Mouse (Mus musculus): ENCODE results near the gene Hdhd5. TPM values are rescaled to one million over a fixed set of nuclear protein-coding genes. Genes with fewer than 3 reads are reported as not detected.

The Hdhd5 gene
- polyA plus RNA-seq, 1 experiment from 2014 or later, result 13.5 TPM

- H3K4me1 ChIP-seq (replicated peaks; ENCODE audit: control insufficient read depth, insufficient read depth, low read length), result no peaks in the 10 kb centered on the region
- DNase-seq (ENCODE audit: low spot score), result no peak
- no peak for ATAC-seq (replicated peaks; ENCODE audit: low FRiP score, low TSS enrichment, low read depth)
- no peaks in the 10 kb centered on the region for H3K36me3 ChIP-seq (ENCODE audit: control insufficient read depth, insufficient read depth, low read length)
- 27% methylated on average over 5 of the region's 5 CpGs for WGBS
- no peak overlapping the region for H3K27ac ChIP-seq (ENCODE audit: low read depth)
- H3K9me3 ChIP-seq (ENCODE audit: control insufficient read depth, low read length), result no peaks in the 10 kb centered on the region
- no peak overlapping the region for H3K4me3 ChIP-seq (ENCODE audit: low read depth, low read length)
- H3K4me2 ChIP-seq (ENCODE audit: low read length), result no peak overlapping the region
- no peaks in the 10 kb centered on the region for H3K27me3 ChIP-seq (replicated peaks; ENCODE audit: control insufficient read depth, insufficient read depth, low read length)
- no peak overlapping the region for H3K9ac ChIP-seq (ENCODE audit: low read length)
Observed at GRCm38 (mm10) chr6:120471991-120472441, 59.1 kb downstream of the Hdhd5 start.

GRCm38 (mm10) chr6:120470666-120471065 lies 60.5 kb downstream of the Hdhd5 start:
- no peak overlapping the region for H3K9ac ChIP-seq (ENCODE audit: low read length)
- no peak for DNase-seq (ENCODE audit: low spot score)
- H3K27me3 ChIP-seq (replicated peaks; ENCODE audit: control insufficient read depth, insufficient read depth, low read length), result no peaks in the 10 kb centered on the region
- no peak overlapping the region for H3K4me3 ChIP-seq (ENCODE audit: low read depth, low read length)
- WGBS, result 76% methylated on average over 1 of the region's 1 CpGs
- no peak overlapping the region for H3K4me2 ChIP-seq (ENCODE audit: low read length)
- H3K4me1 ChIP-seq (replicated peaks; ENCODE audit: control insufficient read depth, insufficient read depth, low read length), result no peaks in the 10 kb centered on the region
- ATAC-seq (replicated peaks; ENCODE audit: low FRiP score, low TSS enrichment, low read depth), result no peak
- no peaks in the 10 kb centered on the region for H3K9me3 ChIP-seq (ENCODE audit: control insufficient read depth, low read length)
- H3K36me3 ChIP-seq (ENCODE audit: control insufficient read depth, insufficient read depth, low read length), result no peaks in the 10 kb centered on the region
- H3K27ac ChIP-seq (ENCODE audit: low read depth), result no peak overlapping the region

DNA sequence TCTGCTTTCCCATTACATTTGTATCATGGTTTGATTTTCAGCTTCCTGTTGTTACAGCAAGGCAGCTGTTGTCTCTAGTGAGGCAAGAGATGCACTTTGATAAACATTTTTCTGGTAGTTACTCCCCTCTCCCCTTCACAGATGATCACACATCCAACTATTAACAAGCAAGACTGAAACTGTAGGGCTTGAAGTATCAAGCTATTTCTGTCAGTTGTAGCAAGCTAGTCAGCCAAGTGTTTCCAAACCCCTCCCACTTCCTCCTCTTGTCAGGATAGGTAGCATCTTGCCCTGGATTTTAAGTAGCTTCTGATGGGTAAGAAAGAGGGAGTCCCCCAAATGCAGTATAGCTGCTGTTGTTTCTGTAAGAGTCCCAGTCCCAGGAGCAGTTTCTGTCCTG lies 61.3 kb downstream of the Hdhd5 start:
- Histone ChIP-seq H3K4me1 (replicated peaks; ENCODE audit: control insufficient read depth, insufficient read depth, low read length) (0 out of 2 replicates have a peak, but pooled peaks cover under 1% of the 10 kb centered on the region), H3K9me3 (ENCODE audit: control insufficient read depth, low read length) (no peaks in the 10 kb centered on the region), H3K27ac (ENCODE audit: low read depth) (no peak overlapping the region), H3K9ac (ENCODE audit: low read length) (no peak overlapping the region), H3K4me3 (ENCODE audit: low read depth, low read length) (no peak overlapping the region), H3K36me3 (ENCODE audit: control insufficient read depth, insufficient read depth, low read length) (no peaks in the 10 kb centered on the region), H3K4me2 (ENCODE audit: low read length) (no peak overlapping the region), H3K27me3 (replicated peaks; ENCODE audit: control insufficient read depth, insufficient read depth, low read length) (peaks cover 5% of the 10 kb centered on the region)
- no peak for ATAC-seq (replicated peaks; ENCODE audit: low FRiP score, low TSS enrichment, low read depth)
- DNase-seq (ENCODE audit: low spot score), result no peak

- H3K9ac ChIP-seq (ENCODE audit: low read length), result no peak overlapping the region
- peaks cover 5% of the 10 kb centered on the region for H3K4me1 ChIP-seq (replicated peaks; ENCODE audit: control insufficient read depth, insufficient read depth, low read length)
- H3K27ac ChIP-seq (ENCODE audit: low read depth), result no peak overlapping the region
- no peak for ATAC-seq (replicated peaks; ENCODE audit: low FRiP score, low TSS enrichment, low read depth)
- WGBS, result 69% methylated on average over 3 of the region's 3 CpGs
- no peak overlapping the region for H3K4me3 ChIP-seq (ENCODE audit: low read depth, low read length)
- no peak overlapping the region for H3K4me2 ChIP-seq (ENCODE audit: low read length)
- peaks cover 10% of the 10 kb centered on the region for H3K27me3 ChIP-seq (replicated peaks; ENCODE audit: control insufficient read depth, insufficient read depth, low read length)
- no peaks in the 10 kb centered on the region for H3K9me3 ChIP-seq (ENCODE audit: control insufficient read depth, low read length)
- no peak for DNase-seq (ENCODE audit: low spot score)
- H3K36me3 ChIP-seq (ENCODE audit: control insufficient read depth, insufficient read depth, low read length), result no peaks in the 10 kb centered on the region
Observed at GRCm38 (mm10) chr6:120469268-120469667, 61.9 kb downstream of the Hdhd5 start.

DNA sequence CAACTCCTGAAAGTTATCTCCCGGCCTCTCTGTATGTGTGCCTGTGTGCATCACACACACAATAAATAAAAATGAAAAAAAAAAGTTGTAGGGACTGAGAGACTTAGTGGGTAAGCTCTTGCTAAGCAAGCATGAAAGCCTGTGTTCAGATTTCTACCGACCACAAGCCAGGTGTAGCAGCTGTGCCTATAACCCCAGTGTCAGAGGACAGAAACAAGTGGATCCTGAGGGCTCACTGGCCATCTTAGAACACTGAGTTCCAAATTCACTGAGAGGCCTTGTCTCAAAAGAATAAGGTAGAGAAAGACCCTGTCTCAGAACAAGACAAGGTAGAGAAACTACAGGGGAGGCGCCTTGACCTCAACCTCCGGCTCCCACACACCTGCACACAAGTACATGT lies 62.9 kb downstream of the Hdhd5 start:
- no peaks in the 10 kb centered on the region for H3K36me3 ChIP-seq (ENCODE audit: control insufficient read depth, insufficient read depth, low read length)
- H3K4me2 ChIP-seq (ENCODE audit: low read length), result no peak overlapping the region
- peaks cover 12% of the 10 kb centered on the region for H3K4me1 ChIP-seq (replicated peaks; ENCODE audit: control insufficient read depth, insufficient read depth, low read length)
- H3K4me3 ChIP-seq (ENCODE audit: low read depth, low read length), result no peak overlapping the region
- ATAC-seq (replicated peaks; ENCODE audit: low FRiP score, low TSS enrichment, low read depth) (no peak), DNase-seq (ENCODE audit: low spot score) (no peak)
- no peak overlapping the region for H3K9ac ChIP-seq (ENCODE audit: low read length)
- H3K27me3 ChIP-seq (replicated peaks; ENCODE audit: control insufficient read depth, insufficient read depth, low read length), result peaks cover 18% of the 10 kb centered on the region
- 94% methylated on average over 4 of the region's 4 CpGs for WGBS
- no peak overlapping the region for H3K27ac ChIP-seq (ENCODE audit: low read depth)
- H3K9me3 ChIP-seq (ENCODE audit: control insufficient read depth, low read length), result no peaks in the 10 kb centered on the region

DNA sequence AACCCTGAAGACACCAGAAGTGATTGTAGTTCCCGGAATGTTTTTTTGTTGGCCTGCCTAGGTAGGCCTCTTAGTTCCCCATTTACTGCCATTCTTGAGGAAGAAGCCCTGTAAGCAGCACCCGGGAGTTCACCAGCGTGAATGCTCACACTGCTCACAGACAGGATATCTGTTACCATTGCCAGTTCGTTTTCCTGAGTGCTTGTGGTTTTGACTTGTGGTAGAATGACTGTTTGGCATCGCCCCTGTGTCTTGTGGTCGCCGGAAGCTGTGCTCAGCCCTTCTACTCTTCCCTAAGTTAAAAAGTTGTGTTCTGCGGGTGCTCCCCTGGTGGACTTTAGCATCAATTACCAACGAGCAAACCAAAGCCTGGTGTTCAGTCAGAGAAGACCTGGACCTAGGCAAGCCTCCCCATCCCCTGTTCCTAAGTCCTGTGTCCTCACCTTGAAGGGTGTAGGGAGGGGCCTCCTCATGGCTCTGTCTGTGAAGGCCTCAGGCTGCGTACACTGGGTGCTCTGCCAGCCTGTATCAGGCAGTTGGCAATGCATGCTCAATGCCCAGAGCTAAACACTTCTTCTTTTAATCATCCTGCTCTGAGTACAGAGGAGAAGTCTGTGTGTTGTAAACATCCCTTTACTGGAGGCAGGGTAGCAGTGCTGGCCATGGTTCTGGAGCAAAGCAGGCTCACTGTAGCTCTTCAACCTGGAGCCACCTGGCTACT lies 64.3 kb downstream of the Hdhd5 start:
- no peak overlapping the region for H3K9ac ChIP-seq (ENCODE audit: low read length)
- H3K27ac ChIP-seq (ENCODE audit: low read depth), result no peak overlapping the region
- H3K36me3 ChIP-seq (ENCODE audit: control insufficient read depth, insufficient read depth, low read length), result no peaks in the 10 kb centered on the region
- no peak overlapping the region for H3K4me2 ChIP-seq (ENCODE audit: low read length)
- WGBS, result 76% methylated on average over 10 of the region's 10 CpGs
- DNase-seq (ENCODE audit: low spot score), result no peak
- H3K4me3 ChIP-seq (ENCODE audit: low read depth, low read length), result no peak overlapping the region
- no peaks in the 10 kb centered on the region for H3K9me3 ChIP-seq (ENCODE audit: control insufficient read depth, low read length)
- peaks cover 12% of the 10 kb centered on the region for H3K4me1 ChIP-seq (replicated peaks; ENCODE audit: control insufficient read depth, insufficient read depth, low read length)
- peaks cover 32% of the 10 kb centered on the region for H3K27me3 ChIP-seq (replicated peaks; ENCODE audit: control insufficient read depth, insufficient read depth, low read length)
- no peak for ATAC-seq (replicated peaks; ENCODE audit: low FRiP score, low TSS enrichment, low read depth)

DNA sequence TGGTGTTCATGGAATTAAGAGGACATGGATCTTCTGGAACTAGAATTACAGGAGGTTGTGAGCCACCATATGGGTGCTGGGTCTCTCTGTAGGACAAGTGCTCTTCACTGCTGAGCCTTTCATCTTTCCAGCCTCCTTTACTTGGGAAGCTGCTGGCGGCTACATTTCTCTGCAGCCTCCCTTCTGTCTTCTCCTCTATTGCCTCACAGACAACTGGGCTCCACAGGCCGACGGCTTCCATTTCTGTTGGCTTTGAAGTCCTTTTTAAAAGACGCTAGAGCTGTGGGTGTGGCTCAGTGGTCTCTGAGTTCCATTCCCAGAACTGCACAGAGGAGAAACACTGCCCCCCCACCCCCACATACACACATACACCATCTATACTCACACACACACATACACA lies 65.7 kb downstream of the Hdhd5 start:
- H3K27ac ChIP-seq (ENCODE audit: low read depth), result no peak overlapping the region
- 48% methylated on average over 4 of the region's 4 CpGs for WGBS
- H3K27me3 ChIP-seq (replicated peaks; ENCODE audit: control insufficient read depth, insufficient read depth, low read length), result peaks cover 41% of the 10 kb centered on the region
- H3K36me3 ChIP-seq (ENCODE audit: control insufficient read depth, insufficient read depth, low read length), result no peaks in the 10 kb centered on the region
- H3K4me2 ChIP-seq (ENCODE audit: low read length), result no peak overlapping the region
- H3K4me3 ChIP-seq (ENCODE audit: low read depth, low read length), result no peak overlapping the region
- H3K9ac ChIP-seq (ENCODE audit: low read length), result no peak overlapping the region
- H3K4me1 ChIP-seq (replicated peaks; ENCODE audit: control insufficient read depth, insufficient read depth, low read length), result peaks cover 12% of the 10 kb centered on the region
- H3K9me3 ChIP-seq (ENCODE audit: control insufficient read depth, low read length), result no peaks in the 10 kb centered on the region
- ATAC-seq (replicated peaks; ENCODE audit: low FRiP score, low TSS enrichment, low read depth) (no peak), DNase-seq (ENCODE audit: low spot score) (no peak)

DNA sequence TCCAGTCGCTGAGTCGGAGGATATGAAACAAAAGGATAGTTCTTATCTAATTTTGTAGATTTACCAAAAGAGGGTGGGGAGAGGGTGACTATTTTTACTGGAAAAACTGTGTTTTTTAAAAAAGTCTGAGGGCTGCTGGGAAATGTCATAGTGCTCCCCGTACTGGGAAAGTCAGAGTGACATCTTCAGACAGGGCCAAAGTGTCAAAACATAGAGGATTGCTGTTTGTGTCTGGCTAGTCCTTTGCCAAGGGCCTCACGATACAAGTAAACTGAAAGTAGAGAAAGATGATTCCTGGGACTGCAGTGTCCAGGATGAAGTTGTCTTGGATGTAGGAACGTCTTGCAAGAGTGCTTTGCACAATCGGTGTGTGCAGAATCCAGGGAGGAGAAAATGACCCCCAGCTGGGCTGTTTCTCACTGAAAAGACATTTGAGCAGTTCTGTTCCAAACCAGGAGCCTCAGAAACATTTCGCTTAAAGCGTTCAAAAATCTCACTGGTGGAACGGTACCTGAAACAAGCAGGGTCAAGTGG lies 66.6 kb downstream of the Hdhd5 start:
- no peaks in the 10 kb centered on the region for H3K36me3 ChIP-seq (ENCODE audit: control insufficient read depth, insufficient read depth, low read length)
- peaks cover 12% of the 10 kb centered on the region for H3K4me1 ChIP-seq (replicated peaks; ENCODE audit: control insufficient read depth, insufficient read depth, low read length)
- peaks cover 41% of the 10 kb centered on the region for H3K27me3 ChIP-seq (replicated peaks; ENCODE audit: control insufficient read depth, insufficient read depth, low read length)
- H3K27ac ChIP-seq (ENCODE audit: low read depth), result no peak overlapping the region
- H3K4me2 ChIP-seq (ENCODE audit: low read length), result peak overlapping the region; percentile 65
- ATAC-seq (replicated peaks; ENCODE audit: low FRiP score, low TSS enrichment, low read depth) (no peak), DNase-seq (ENCODE audit: low spot score) (no peak)
- no peak overlapping the region for H3K9ac ChIP-seq (ENCODE audit: low read length)
- no peaks in the 10 kb centered on the region for H3K9me3 ChIP-seq (ENCODE audit: control insufficient read depth, low read length)
- 46% methylated on average over 9 of the region's 9 CpGs for WGBS
- H3K4me3 ChIP-seq (ENCODE audit: low read depth, low read length), result peak overlapping the region; percentile 56

GRCm38 (mm10) chr6:120463884-120464283 lies 67.2 kb downstream of the Hdhd5 start:
- H3K36me3 ChIP-seq (ENCODE audit: control insufficient read depth, insufficient read depth, low read length), result no peaks in the 10 kb centered on the region
- peak overlapping the region; percentile 65 for H3K4me2 ChIP-seq (ENCODE audit: low read length)
- DNase-seq (ENCODE audit: low spot score) (no peak), ATAC-seq (replicated peaks; ENCODE audit: low FRiP score, low TSS enrichment, low read depth) (no peak)
- H3K27ac ChIP-seq (ENCODE audit: low read depth), result no peak overlapping the region
- 6% methylated on average over 11 of the region's 11 CpGs for WGBS
- no peaks in the 10 kb centered on the region for H3K9me3 ChIP-seq (ENCODE audit: control insufficient read depth, low read length)
- peak overlapping the region; percentile 58; the same call in 1 of the 2 replicates for H3K9ac ChIP-seq (ENCODE audit: low read length)
- H3K4me1 ChIP-seq (replicated peaks; ENCODE audit: control insufficient read depth, insufficient read depth, low read length), result peaks cover 12% of the 10 kb centered on the region
- peaks cover 41% of the 10 kb centered on the region for H3K27me3 ChIP-seq (replicated peaks; ENCODE audit: control insufficient read depth, insufficient read depth, low read length)
- peak overlapping the region; percentile 56 for H3K4me3 ChIP-seq (ENCODE audit: low read depth, low read length)
